ENCODE assay signal across 8 mouse cellular contexts in genomic region chr13:31179407-31180001, GRCm38 (mm10).
DNase-seq lines count a peak whose midpoint lies in the region; ATAC-seq lines count a peak whose summit lies in the region.

No protein-coding gene starts in this region.

- H3K9me3 ChIP-seq in hindbrain, embryonic 16.5 days (ENCODE audit: control insufficient read depth, low read length) = no peaks in the 10 kb centered on the region
- no peaks in the 10 kb centered on the region for H3K9me3 ChIP-seq in midbrain, embryonic 13.5 days

- H3K36me3 ChIP-seq in hindbrain, embryonic 16.5 days (ENCODE audit: control insufficient read depth, insufficient read depth, low read length) = no peaks in the 10 kb centered on the region
- H3K36me3 ChIP-seq in midbrain, embryonic 13.5 days = no peaks in the 10 kb centered on the region

- 0 out of 2 replicates have a peak overlapping the region, but pooled peaks have one; percentile 1 for H3K9ac ChIP-seq in hindbrain, embryonic 16.5 days (ENCODE audit: low read depth, low read length)
- no peak overlapping the region for H3K9ac ChIP-seq in midbrain, embryonic 13.5 days (replicated peaks)

- no peak overlapping the region for H3K4me2 ChIP-seq in hindbrain, embryonic 16.5 days (ENCODE audit: low read length)
- H3K4me2 ChIP-seq in midbrain, embryonic 13.5 days (replicated peaks) = no peak overlapping the region

- WGBS in hindbrain, embryonic 16.5 days = 38% methylated on average over 12 of the region's 12 CpGs
- 44% methylated on average over 12 of the region's 12 CpGs for WGBS in midbrain, embryonic 13.5 days

- DNase-seq in left cerebral cortex, adult 18-20 months (ENCODE audit: low spot score in 2 of 2) = peak; percentile 25 to 51
- no peak for DNase-seq in left cerebral cortex, adult 11 months (ENCODE audit: low spot score)
- peak; percentile 18 to 73 for DNase-seq in left cerebral cortex, postnatal 10 days (ENCODE audit: extremely low spot score in 1 of 2, low spot score in 2 of 2)
- DNase-seq in thymus, postnatal 4 days = peak; percentile 8
- no peak for DNase-seq in urinary bladder, postnatal 4 days (ENCODE audit: low spot score in 2 of 2)

- intact Hi-C loops in left cerebral cortex, postnatal 10 days (cut with DNase I) = loop anchor here (5.0 kb wide), 1 partner anchor 617 kb away; no protein-coding TSS in a partner anchor

- no peaks in the 10 kb centered on the region; the same call in 1 of the 2 replicates for H3K4me1 ChIP-seq in hindbrain, embryonic 16.5 days (ENCODE audit: control insufficient read depth, insufficient read depth, low read depth, low read length)
- no peaks in the 10 kb centered on the region for H3K4me1 ChIP-seq in midbrain, embryonic 13.5 days (replicated peaks)

- H3K27me3 ChIP-seq in hindbrain, embryonic 16.5 days (replicated peaks; ENCODE audit: control insufficient read depth, insufficient read depth, low read length) = no peaks in the 10 kb centered on the region
- no peaks in the 10 kb centered on the region for H3K27me3 ChIP-seq in midbrain, embryonic 13.5 days

- no peak overlapping the region for H3K4me3 ChIP-seq in hindbrain, embryonic 16.5 days (ENCODE audit: low read length)
- H3K4me3 ChIP-seq in midbrain, embryonic 13.5 days (replicated peaks) = no peak overlapping the region

- H3K27ac ChIP-seq in hindbrain, embryonic 16.5 days (ENCODE audit: low read depth, low read length) = no peak overlapping the region
- H3K27ac ChIP-seq in midbrain, embryonic 13.5 days = no peak overlapping the region

- peak; percentile 92 for ATAC-seq in common myeloid progenitor, adult 5-6 weeks (replicated peaks; ENCODE audit: low read depth, poor library complexity, severe bottlenecking)
- ATAC-seq in hindbrain, embryonic 16.5 days = peak; percentile 60
- peak; percentile 62; the same call in 1 of the 2 replicates for ATAC-seq in midbrain, embryonic 13.5 days

Comparison
In these comparisons a context has a peak if more than half of its experiments do, and no peak if none do; other contexts are left out.
1. DNase-seq: peak in left cerebral cortex, adult 18-20 months (2 of 2), left cerebral cortex, postnatal 10 days (2 of 2) and thymus, postnatal 4 days (single experiment); none in left cerebral cortex, adult 11 months (single experiment) and urinary bladder, postnatal 4 days (0 of 2).
2. Peak in every context shown above with its lines, with median percentiles within 50 percentile points of each other: ATAC-seq.